Mouse (Mus musculus) E14TG2a.4 (cell line): ENCODE data around the gene Dicer1.

ENCODE experiments used
- CTCF ChIP-seq: conservative IDR thresholded peaks from 2 replicates; pipeline ENCODE4 v1.5.1; 2014; ENCODE audit warnings: low read length
- NANOG ChIP-seq: IDR thresholded peaks from 2 replicates; pipeline ENCODE4 v1.6.1; 2014; ENCODE audit warnings: borderline replicate concordance, low read length, mixed read lengths

DNA sequence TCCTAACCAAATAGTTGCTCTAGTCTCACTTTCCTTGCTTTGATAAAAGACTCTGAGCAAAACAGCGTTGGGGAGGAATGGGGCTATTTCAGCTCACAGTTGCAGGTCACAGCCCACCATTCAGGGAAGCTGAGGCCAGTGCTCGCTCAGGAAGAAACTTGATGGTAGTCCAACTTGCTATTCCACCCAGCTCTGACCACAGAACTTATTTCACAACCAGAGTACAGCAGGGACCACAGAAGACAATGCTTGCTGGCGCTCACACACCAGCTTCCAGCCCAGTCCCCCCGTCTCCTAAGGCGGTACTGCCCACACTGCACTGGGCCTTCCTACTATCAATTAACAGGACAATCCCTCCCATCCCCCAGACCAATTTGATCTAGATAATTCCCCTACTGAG is 36.3 kb downstream of the Dicer1 start:
- TF ChIP-seq CTCF (no peak), NANOG (no peak)
